Mouse (Mus musculus): ENCODE results near the gene Mapk6. TPM values are rescaled to one million over a fixed set of nuclear protein-coding genes. Genes with fewer than 3 reads are reported as not detected.

Mapk6 gene
- polyA plus RNA-seq (2017; shearing (Covaris generic)), result 53.0 TPM

DNA sequence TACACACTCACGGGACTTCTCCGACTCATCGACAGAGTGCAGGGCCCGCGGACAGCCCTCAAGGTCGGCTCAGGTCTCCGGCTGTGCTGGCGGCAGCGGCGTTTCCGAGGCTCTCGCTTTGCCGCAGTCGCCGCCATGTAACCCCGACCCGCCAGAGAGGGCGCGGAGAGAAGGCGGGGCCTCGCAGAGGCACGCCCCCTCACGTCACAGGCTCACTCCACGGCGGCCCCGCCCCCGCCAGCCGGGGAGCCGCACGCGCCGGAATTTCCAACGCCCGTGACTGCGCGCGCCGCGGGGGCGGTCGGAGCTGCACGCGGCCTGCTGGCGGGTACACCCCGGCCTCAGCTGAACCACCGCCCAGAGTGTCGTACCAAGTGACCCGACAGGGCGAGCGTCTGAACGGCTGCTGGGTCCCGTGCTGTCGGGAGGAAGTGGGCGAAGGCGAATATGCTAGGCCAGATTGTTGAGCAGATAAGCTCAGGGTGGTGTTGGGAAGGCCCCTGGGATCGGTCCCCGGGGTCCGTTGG lies at the start of gene Mapk6:
TSS of gene Mapk6 (minus strand) at position 154 of the 527 bp plus-strand sequence.

DNA sequence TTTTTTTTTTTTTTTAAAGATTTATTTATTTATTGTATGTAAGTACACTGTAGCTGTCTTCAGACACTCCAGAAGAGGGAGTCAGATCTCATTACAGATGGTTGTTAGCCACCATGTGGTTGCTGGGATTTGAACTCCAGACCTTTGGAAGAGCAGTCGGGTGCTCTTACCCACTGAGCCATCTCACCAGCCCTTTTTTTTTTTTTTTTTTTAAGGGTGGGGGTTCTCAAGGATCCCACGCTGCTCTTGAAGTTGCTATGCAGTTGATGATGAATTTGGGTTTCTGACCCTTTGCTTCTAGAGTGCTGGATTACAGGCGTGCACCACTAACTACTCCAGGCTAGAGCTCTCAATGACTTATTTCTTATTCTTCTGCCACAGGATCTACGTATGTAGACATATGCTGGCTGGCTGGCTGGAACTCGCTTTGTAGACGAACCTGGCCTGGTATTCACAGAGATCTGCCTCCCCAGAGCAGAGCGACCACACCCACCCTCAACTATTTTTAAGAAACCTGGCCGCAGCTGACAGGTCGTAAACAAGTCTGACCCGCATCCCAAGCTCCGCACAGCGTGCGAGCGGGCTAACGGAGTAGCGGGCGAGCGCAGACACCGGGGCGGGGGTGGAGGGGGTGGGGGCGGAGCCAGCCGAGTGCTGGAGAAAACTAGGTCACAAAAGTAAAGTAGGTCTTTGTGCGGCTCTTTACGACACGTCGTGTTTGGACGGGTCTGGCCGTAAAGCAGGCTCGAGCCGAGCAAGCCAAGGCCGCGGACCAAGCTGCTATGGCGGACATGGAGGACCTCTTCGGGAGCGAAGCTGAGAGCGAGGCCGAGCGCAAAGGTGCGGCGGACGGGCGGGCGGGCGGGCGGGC lies 31.2 kb upstream of the Mapk6 start, which contains the start of gene Leo1:
TSS of gene Leo1 (plus strand) at position 729 of the 871 bp plus-strand sequence.

DNA sequence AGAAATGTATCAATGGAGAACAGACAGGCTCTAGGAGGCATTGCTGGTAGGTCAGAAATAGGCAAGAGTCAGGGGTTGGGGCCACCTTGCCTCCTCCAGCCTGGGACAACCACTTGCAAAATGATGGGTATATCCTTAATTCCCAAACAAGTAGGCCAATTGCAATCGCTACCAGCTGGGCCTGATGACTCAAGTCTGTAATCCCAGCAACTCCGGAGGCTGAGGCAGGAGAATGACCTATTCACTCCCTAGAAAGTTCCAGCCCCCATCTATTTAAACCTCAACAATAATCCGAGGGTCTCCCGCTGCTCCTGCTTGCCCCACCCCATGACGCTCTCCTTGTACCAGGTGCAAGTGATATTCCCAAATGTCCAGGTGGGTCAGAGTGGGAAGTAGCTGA lies 62.3 kb downstream of the Mapk6 start, which contains the start of gene Bcl2l10:
TSS of gene Bcl2l10 (plus strand) at position 301 of the 400 bp plus-strand sequence.

Other genes starting within 250 kb of the Mapk6 start
- gene Myo5c, start 178.0 kb downstream of the Mapk6 start, polyA plus RNA-seq (2017; shearing (Covaris generic)), result 0.74 TPM
- 9.2 TPM for gene Gnb5, start 103.7 kb downstream of the Mapk6 start, polyA plus RNA-seq (2017; shearing (Covaris generic))
- not detected for gene Bcl2l10, start 62.2 kb downstream of the Mapk6 start, polyA plus RNA-seq (2017; shearing (Covaris generic))
- 26.0 TPM for gene Leo1, start 31.5 kb upstream of the Mapk6 start, polyA plus RNA-seq (2017; shearing (Covaris generic))
- gene Tmod3, start 149.7 kb upstream of the Mapk6 start, polyA plus RNA-seq (2017; shearing (Covaris generic)), result 140 TPM
- gene Tmod2, start 201.3 kb upstream of the Mapk6 start, polyA plus RNA-seq (2017; shearing (Covaris generic)), result 0.06 TPM
- gene Lysmd2, start 215.7 kb upstream of the Mapk6 start, polyA plus RNA-seq (2017; shearing (Covaris generic)), result 53.7 TPM

Data from CD4-positive, CD25-positive, alpha-beta regulatory T cell (primary cell).